Mouse (Mus musculus): ENCODE results near the gene Dock10. TPM values are rescaled to one million over a fixed set of nuclear protein-coding genes. Genes with fewer than 3 reads are reported as not detected.

Gene Dock10
- polyA plus RNA-seq, 1 experiment from 2014 or later: 3.1 TPM

DNA sequence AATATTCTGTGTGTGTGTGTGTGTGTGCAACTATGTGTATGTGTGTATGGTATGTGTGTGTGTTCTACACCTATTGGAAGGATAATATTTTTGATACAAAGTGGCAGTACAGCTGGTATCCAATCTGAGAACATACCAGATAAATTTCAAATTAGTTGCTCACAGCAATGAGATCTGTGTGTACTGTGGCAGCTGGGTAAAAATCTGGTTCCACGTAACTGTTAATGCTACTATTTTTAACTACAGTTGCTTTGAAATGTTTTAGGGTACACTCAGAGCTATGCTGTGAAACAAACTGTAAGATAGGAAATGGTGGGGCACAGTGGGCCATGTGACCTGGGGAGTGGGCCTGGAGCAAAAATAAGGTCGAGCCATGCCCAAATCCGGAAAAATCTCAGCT lies 176.1 kb downstream of the Dock10 start:
- H3K9me3 ChIP-seq (ENCODE audit: control insufficient read depth, low read length): no peaks in the 10 kb centered on the region
- no peak overlapping the region for H3K4me3 ChIP-seq (ENCODE audit: low read depth, low read length)
- DNase-seq (ENCODE audit: low spot score) (no peak), ATAC-seq (replicated peaks; ENCODE audit: low FRiP score) (no peak)
- H3K4me2 ChIP-seq: no peak overlapping the region
- WGBS: 79% methylated on average over 3 of the region's 3 CpGs
- no peak overlapping the region for H3K27ac ChIP-seq (ENCODE audit: low read depth, low read length)
- no peaks in the 10 kb centered on the region for H3K27me3 ChIP-seq (replicated peaks; ENCODE audit: control insufficient read depth, insufficient read depth, low read length)
- H3K36me3 ChIP-seq (ENCODE audit: control insufficient read depth, insufficient read depth, low read length): no peaks in the 10 kb centered on the region
- H3K4me1 ChIP-seq (replicated peaks; ENCODE audit: control insufficient read depth, insufficient read depth, low read length): no peaks in the 10 kb centered on the region
- H3K9ac ChIP-seq (ENCODE audit: low read depth, low read length): no peak overlapping the region

DNA sequence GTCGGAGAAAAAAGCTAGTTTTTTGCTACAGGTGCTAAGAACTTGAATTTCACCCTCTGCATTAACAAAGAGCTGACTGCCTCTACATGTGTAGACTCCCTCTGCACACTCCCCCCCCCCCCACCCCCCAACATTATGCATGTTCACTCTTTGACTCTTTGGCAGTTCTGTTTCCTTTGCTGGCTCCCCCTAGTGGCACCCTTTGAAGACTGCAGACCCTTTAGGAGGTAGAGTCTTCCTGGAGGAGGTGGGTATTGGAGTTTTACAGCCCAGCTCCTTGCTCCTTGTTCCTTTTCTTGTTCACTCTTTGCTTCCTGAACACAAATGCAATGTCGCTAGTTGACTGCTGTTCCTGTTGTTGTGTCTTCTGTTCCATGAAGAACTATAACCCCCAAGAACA lies 181.4 kb downstream of the Dock10 start:
- no peaks in the 10 kb centered on the region for H3K4me1 ChIP-seq (replicated peaks; ENCODE audit: control insufficient read depth, insufficient read depth, low read length)
- no peaks in the 10 kb centered on the region for H3K9me3 ChIP-seq (ENCODE audit: control insufficient read depth, low read length)
- DNase-seq (ENCODE audit: low spot score) (no peak), ATAC-seq (replicated peaks; ENCODE audit: low FRiP score) (no peak)
- H3K4me2 ChIP-seq: no peak overlapping the region
- H3K36me3 ChIP-seq (ENCODE audit: control insufficient read depth, insufficient read depth, low read length): no peaks in the 10 kb centered on the region
- no peak overlapping the region for H3K4me3 ChIP-seq (ENCODE audit: low read depth, low read length)
- no peak overlapping the region for H3K27ac ChIP-seq (ENCODE audit: low read depth, low read length)
- WGBS: 78% methylated on average over 2 of the region's 2 CpGs
- H3K9ac ChIP-seq (ENCODE audit: low read depth, low read length): no peak overlapping the region
- H3K27me3 ChIP-seq (replicated peaks; ENCODE audit: control insufficient read depth, insufficient read depth, low read length): no peaks in the 10 kb centered on the region

DNA sequence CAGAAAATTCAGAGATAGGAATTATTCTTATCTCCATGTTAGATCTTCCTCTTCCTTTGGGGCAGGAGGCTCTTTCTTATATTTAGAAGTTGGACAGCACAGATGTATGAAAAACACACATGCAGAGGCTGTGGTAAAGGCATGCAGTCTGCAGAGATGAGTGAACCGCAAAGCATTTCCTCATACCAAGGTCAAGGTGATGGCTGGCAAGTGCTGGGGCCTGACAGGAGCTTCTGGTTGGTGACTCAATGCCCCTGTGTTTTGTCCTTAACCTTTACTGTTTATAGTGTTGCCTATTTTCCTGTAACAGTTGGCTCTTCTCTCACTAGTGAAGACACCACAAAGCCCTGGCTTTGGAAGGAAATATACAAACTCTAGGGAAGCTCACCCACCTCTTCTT lies 201.9 kb downstream of the Dock10 start:
- Histone ChIP-seq H3K27me3 (replicated peaks; ENCODE audit: control insufficient read depth, insufficient read depth, low read length) (no peaks in the 10 kb centered on the region), H3K4me3 (ENCODE audit: low read depth, low read length) (no peak overlapping the region), H3K36me3 (ENCODE audit: control insufficient read depth, insufficient read depth, low read length) (no peaks in the 10 kb centered on the region), H3K9ac (ENCODE audit: low read depth, low read length) (no peak overlapping the region), H3K4me1 (replicated peaks; ENCODE audit: control insufficient read depth, insufficient read depth, low read length) (no peaks in the 10 kb centered on the region), H3K9me3 (ENCODE audit: control insufficient read depth, low read length) (no peaks in the 10 kb centered on the region), H3K27ac (ENCODE audit: low read depth, low read length) (no peak overlapping the region), H3K4me2 (no peak overlapping the region)
- ATAC-seq (replicated peaks; ENCODE audit: low FRiP score) (no peak), DNase-seq (ENCODE audit: low spot score) (no peak)
- 92% methylated on average over 1 of the region's 1 CpGs for WGBS

DNA sequence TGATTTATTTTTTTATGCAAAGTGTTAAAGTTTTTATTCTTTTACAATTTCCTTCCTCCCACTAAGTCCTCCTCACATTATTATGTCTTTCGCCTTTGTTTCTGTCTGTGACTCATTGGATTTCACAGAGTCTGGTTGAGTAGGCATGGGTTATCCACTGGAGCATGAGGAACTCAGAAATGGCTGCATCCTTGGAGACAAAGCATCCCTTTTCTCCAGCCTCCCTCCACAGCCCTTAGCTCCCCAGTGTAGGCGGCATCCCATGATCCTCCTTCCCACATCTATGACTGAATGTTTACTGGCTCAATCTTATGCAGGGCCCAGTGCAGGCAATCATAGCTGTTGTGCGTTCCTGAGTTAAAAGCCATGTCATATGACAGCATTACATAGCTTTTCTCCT lies 216.8 kb downstream of the Dock10 start:
- H3K27ac ChIP-seq (ENCODE audit: low read depth, low read length): no peak overlapping the region
- no peak overlapping the region for H3K4me2 ChIP-seq
- DNase-seq (ENCODE audit: low spot score) (no peak), ATAC-seq (replicated peaks; ENCODE audit: low FRiP score) (no peak)
- H3K36me3 ChIP-seq (ENCODE audit: control insufficient read depth, insufficient read depth, low read length): no peaks in the 10 kb centered on the region
- no peak overlapping the region for H3K9ac ChIP-seq (ENCODE audit: low read depth, low read length)
- H3K4me3 ChIP-seq (ENCODE audit: low read depth, low read length): no peak overlapping the region
- WGBS: 88% methylated on average over 3 of the region's 3 CpGs
- H3K9me3 ChIP-seq (ENCODE audit: control insufficient read depth, low read length): no peaks in the 10 kb centered on the region
- H3K27me3 ChIP-seq (replicated peaks; ENCODE audit: control insufficient read depth, insufficient read depth, low read length): no peaks in the 10 kb centered on the region
- H3K4me1 ChIP-seq (replicated peaks; ENCODE audit: control insufficient read depth, insufficient read depth, low read length): no peaks in the 10 kb centered on the region

DNA sequence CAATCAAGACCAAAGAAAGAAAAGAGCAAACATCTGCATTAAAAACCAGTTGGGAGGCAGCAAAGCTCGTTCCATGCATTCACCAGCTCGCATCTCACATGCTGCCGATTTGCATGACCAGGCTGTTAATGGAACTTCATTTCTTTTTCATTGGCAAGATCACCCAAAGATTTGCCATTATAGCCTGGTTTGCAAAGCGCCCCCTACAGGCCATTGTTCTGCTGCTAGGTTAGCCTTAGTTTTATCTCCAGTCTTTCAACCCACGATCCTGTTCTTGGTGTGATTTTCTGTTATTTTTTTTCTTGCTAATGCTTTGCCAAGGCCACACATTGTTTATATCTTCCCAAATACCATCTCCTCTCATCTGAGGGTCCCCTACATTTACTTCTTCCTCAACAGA lies 236.1 kb downstream of the Dock10 start:
- DNase-seq (ENCODE audit: low spot score): no peak
- Histone ChIP-seq H3K9me3 (ENCODE audit: control insufficient read depth, low read length) (no peaks in the 10 kb centered on the region), H3K4me1 (replicated peaks; ENCODE audit: control insufficient read depth, insufficient read depth, low read length) (no peaks in the 10 kb centered on the region), H3K36me3 (ENCODE audit: control insufficient read depth, insufficient read depth, low read length) (no peaks in the 10 kb centered on the region), H3K4me2 (no peak overlapping the region), H3K27me3 (replicated peaks; ENCODE audit: control insufficient read depth, insufficient read depth, low read length) (no peaks in the 10 kb centered on the region), H3K9ac (ENCODE audit: low read depth, low read length) (no peak overlapping the region), H3K4me3 (ENCODE audit: low read depth, low read length) (no peak overlapping the region), H3K27ac (ENCODE audit: low read depth, low read length) (no peak overlapping the region)
- no peak for ATAC-seq (replicated peaks; ENCODE audit: low FRiP score)
- WGBS: 73% methylated on average over 5 of the region's 5 CpGs

DNA sequence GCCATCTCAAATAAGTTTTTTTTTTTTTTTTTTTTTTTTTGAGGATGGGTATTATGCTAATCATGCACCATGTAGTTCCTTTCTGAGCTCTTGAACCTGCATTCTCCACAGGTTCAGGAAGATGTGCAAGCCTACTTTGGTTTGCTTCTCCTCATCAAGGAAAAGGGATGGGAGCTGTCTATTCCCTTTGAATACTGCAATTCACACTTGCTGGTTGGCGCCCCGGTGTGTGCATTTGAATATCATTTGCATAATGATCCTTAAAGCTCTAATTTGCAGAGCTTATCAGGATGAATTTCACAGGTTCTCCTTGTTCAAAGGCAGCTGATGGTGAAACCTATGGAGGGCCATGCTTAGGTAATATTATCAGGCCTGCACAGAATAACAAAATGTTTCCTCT lies 237.9 kb downstream of the Dock10 start:
- Histone ChIP-seq H3K9me3 (ENCODE audit: control insufficient read depth, low read length) (no peaks in the 10 kb centered on the region), H3K9ac (ENCODE audit: low read depth, low read length) (no peak overlapping the region), H3K27me3 (replicated peaks; ENCODE audit: control insufficient read depth, insufficient read depth, low read length) (no peaks in the 10 kb centered on the region), H3K4me3 (ENCODE audit: low read depth, low read length) (no peak overlapping the region), H3K4me2 (no peak overlapping the region), H3K27ac (ENCODE audit: low read depth, low read length) (no peak overlapping the region), H3K36me3 (ENCODE audit: control insufficient read depth, insufficient read depth, low read length) (no peaks in the 10 kb centered on the region), H3K4me1 (replicated peaks; ENCODE audit: control insufficient read depth, insufficient read depth, low read length) (no peaks in the 10 kb centered on the region)
- DNase-seq (ENCODE audit: low spot score) (no peak), ATAC-seq (replicated peaks; ENCODE audit: low FRiP score) (no peak)
- 37% methylated on average over 2 of the region's 2 CpGs for WGBS

DNA sequence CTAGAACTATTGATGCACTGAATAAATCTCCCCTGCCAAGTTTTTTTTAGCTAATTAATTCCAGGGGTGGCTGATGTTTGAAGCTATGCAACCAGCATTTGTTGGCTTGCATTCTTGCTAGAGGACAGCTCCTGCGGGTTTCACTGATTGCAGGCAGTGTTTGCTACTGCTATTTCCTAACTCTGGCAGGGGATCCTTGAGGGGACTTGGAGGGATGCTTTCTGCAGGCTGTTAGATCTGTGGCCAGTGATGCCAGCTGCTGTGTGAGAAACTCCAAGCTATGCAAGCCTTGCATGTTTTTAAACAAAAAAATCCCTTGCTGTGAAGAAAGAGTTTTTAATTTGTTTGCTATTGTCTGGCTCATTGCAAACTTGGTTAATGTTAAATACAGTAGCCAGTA lies 238.4 kb downstream of the Dock10 start:
- ATAC-seq (replicated peaks; ENCODE audit: low FRiP score) (no peak), DNase-seq (ENCODE audit: low spot score) (no peak)
- Histone ChIP-seq H3K4me2 (no peak overlapping the region), H3K9me3 (ENCODE audit: control insufficient read depth, low read length) (no peaks in the 10 kb centered on the region), H3K27ac (ENCODE audit: low read depth, low read length) (no peak overlapping the region), H3K4me3 (ENCODE audit: low read depth, low read length) (no peak overlapping the region), H3K4me1 (replicated peaks; ENCODE audit: control insufficient read depth, insufficient read depth, low read length) (no peaks in the 10 kb centered on the region), H3K27me3 (replicated peaks; ENCODE audit: control insufficient read depth, insufficient read depth, low read length) (no peaks in the 10 kb centered on the region), H3K36me3 (ENCODE audit: control insufficient read depth, insufficient read depth, low read length) (no peaks in the 10 kb centered on the region), H3K9ac (ENCODE audit: low read depth, low read length) (no peak overlapping the region)
- WGBS: 12% methylated on average over 1 of the region's 1 CpGs

DNA sequence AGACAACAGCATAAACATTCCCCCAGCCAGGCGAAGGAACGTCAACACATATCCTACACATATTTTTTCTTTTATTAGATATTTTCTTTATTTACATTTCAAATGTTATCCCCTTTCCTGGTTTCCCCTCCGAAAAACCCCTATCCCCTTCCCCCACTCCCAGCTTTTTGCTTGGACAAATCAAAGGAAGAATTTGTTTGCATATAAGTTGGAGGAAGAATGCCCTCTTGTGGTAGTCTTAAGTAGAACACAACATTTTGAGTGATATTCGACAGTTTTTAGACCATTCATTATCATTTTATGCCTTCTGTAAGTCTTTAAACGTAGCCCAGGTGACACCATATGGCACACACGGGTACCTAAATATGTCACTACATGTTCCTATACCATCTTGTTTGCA lies 242.5 kb downstream of the Dock10 start:
- no peaks in the 10 kb centered on the region for H3K27me3 ChIP-seq (replicated peaks; ENCODE audit: control insufficient read depth, insufficient read depth, low read length)
- ATAC-seq (replicated peaks; ENCODE audit: low FRiP score): no peak
- no peaks in the 10 kb centered on the region for H3K4me1 ChIP-seq (replicated peaks; ENCODE audit: control insufficient read depth, insufficient read depth, low read length)
- no peak for DNase-seq (ENCODE audit: low spot score)
- no peak overlapping the region for H3K4me3 ChIP-seq (ENCODE audit: low read depth, low read length)
- H3K27ac ChIP-seq (ENCODE audit: low read depth, low read length): no peak overlapping the region
- no peaks in the 10 kb centered on the region for H3K36me3 ChIP-seq (ENCODE audit: control insufficient read depth, insufficient read depth, low read length)
- no peaks in the 10 kb centered on the region for H3K9me3 ChIP-seq (ENCODE audit: control insufficient read depth, low read length)
- H3K9ac ChIP-seq (ENCODE audit: low read depth, low read length): no peak overlapping the region
- WGBS: 41% methylated on average over 6 of the region's 6 CpGs
- no peak overlapping the region for H3K4me2 ChIP-seq

DNA sequence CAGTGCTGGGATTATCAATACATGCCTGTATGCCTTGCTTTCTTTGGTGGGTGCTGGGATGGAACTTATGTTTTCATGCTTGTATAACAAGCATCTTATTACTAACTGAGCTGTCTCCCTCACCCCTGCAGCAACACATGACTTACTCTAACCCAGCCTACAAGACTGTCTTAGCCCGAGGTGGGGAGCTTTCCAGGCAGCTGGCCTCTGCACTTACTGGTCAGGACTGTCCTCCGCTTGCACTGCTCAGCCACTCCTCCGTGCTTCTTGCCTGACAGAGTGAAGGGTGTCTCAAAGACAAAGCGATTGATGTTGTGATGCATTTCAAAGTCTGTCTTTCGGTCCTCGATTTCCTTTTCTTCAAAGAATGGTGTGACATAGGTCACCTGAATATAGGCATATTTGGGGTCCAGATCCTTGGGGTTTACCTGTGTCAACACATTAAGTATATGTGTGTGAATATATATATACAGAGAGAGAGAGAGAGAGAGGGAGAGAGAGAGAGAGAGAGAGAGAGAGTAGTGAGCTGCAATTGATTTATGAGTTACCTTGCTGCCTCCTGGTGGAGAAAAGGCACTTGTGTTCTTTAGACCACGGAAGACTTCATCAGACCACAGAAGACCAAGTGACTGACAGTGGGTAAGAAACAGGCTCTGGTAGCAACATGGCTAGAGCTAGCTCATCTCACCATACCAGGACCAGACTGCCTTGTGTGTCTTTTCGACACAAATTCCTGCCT lies 245.9 kb downstream of the Dock10 start:
- Histone ChIP-seq H3K27ac (ENCODE audit: low read depth, low read length) (no peak overlapping the region), H3K9ac (ENCODE audit: low read depth, low read length) (no peak overlapping the region), H3K36me3 (ENCODE audit: control insufficient read depth, insufficient read depth, low read length) (no peaks in the 10 kb centered on the region), H3K4me2 (no peak overlapping the region), H3K4me3 (ENCODE audit: low read depth, low read length) (no peak overlapping the region), H3K27me3 (replicated peaks; ENCODE audit: control insufficient read depth, insufficient read depth, low read length) (no peaks in the 10 kb centered on the region), H3K9me3 (ENCODE audit: control insufficient read depth, low read length) (no peaks in the 10 kb centered on the region), H3K4me1 (replicated peaks; ENCODE audit: control insufficient read depth, insufficient read depth, low read length) (no peaks in the 10 kb centered on the region)
- peak; percentile 31; the same call in 1 of the 2 replicates for ATAC-seq (replicated peaks; ENCODE audit: low FRiP score)
- no peak for DNase-seq (ENCODE audit: low spot score)
- WGBS: 62% methylated on average over 8 of the region's 8 CpGs

Measured in liver, embryonic 11.5 days (tissue).